Mouse (Mus musculus): ENCODE results near the gene Spsb4. TPM values are rescaled to one million over a fixed set of nuclear protein-coding genes. Genes with fewer than 3 reads are reported as not detected.
A peak's percentile ranks its signal among the peaks of the same experiment; 100 is the strongest.

Gene Spsb4
- polyA plus RNA-seq (2016; fragmentation: Nextera tagmentation; extraction: Ambion mirVana) = 159 and 169 TPM in 2 replicates

- Histone ChIP-seq H3K27me3 (ENCODE audit: insufficient read depth, poor library complexity, severe bottlenecking) (peaks cover 19% of the 10 kb centered on the region), H3K9me3 (no peaks in the 10 kb centered on the region), H3K4me1 (replicated peaks) (peaks cover 57% of the 10 kb centered on the region), H3K4me3 (peak within 1 kb of the TSS; percentile 68), H3K36me3 (peaks cover 13% of the 10 kb centered on the region; the same call in 1 of the 2 replicates), H3K27ac (peak within 1 kb of the TSS; percentile 93)
- WGBS = under 1% methylated on average over 47 of the region's 47 CpGs
- peak; percentile 96 for DNase-seq (ENCODE audit: low spot score)
Measured at GRCm38 (mm10) chr9:97018677-97019147, at the start of gene Spsb4. Gene Spsb4, minus strand, starts transcription at chr9:97018843.

- H3K9me3 ChIP-seq = no peaks in the 10 kb centered on the region
- no peaks in the 10 kb centered on the region for H3K36me3 ChIP-seq
- H3K4me1 ChIP-seq (replicated peaks) = peaks cover 53% of the 10 kb centered on the region
- no peak overlapping the region for H3K4me3 ChIP-seq
- DNase-seq (ENCODE audit: low spot score) = no peak
- H3K27ac ChIP-seq = no peak overlapping the region
- H3K27me3 ChIP-seq (ENCODE audit: insufficient read depth, poor library complexity, severe bottlenecking) = no peaks in the 10 kb centered on the region
- 85% methylated on average over 6 of the region's 6 CpGs for WGBS
Measured at GRCm38 (mm10) chr9:97067761-97068160, 49.1 kb upstream of the Spsb4 start.

GRCm38 (mm10) chr9:97065885-97066284 lies 47.2 kb upstream of the Spsb4 start:
- no peaks in the 10 kb centered on the region for H3K9me3 ChIP-seq
- no peak overlapping the region for H3K4me3 ChIP-seq
- H3K4me1 ChIP-seq (replicated peaks) = peaks cover 55% of the 10 kb centered on the region
- H3K27ac ChIP-seq = no peak overlapping the region
- 79% methylated on average over 4 of the region's 4 CpGs for WGBS
- DNase-seq (ENCODE audit: low spot score) = no peak
- H3K27me3 ChIP-seq (ENCODE audit: insufficient read depth, poor library complexity, severe bottlenecking) = no peaks in the 10 kb centered on the region
- no peaks in the 10 kb centered on the region for H3K36me3 ChIP-seq

- WGBS = 66% methylated on average over 5 of the region's 5 CpGs
- no peak overlapping the region for H3K4me3 ChIP-seq
- no peaks in the 10 kb centered on the region for H3K36me3 ChIP-seq
- H3K9me3 ChIP-seq = no peaks in the 10 kb centered on the region
- no peaks in the 10 kb centered on the region for H3K27me3 ChIP-seq (ENCODE audit: insufficient read depth, poor library complexity, severe bottlenecking)
- H3K27ac ChIP-seq = peak overlapping the region; percentile 10; the same call in 1 of the 2 replicates
- DNase-seq (ENCODE audit: low spot score) = no peak
- peaks cover 62% of the 10 kb centered on the region for H3K4me1 ChIP-seq (replicated peaks)
Measured at GRCm38 (mm10) chr9:97065216-97065615, 46.6 kb upstream of the Spsb4 start.

- no peaks in the 10 kb centered on the region for H3K27me3 ChIP-seq (ENCODE audit: insufficient read depth, poor library complexity, severe bottlenecking)
- 93% methylated on average over 1 of the region's 1 CpGs for WGBS
- H3K27ac ChIP-seq = no peak overlapping the region
- no peak overlapping the region for H3K4me3 ChIP-seq
- no peak for DNase-seq (ENCODE audit: low spot score)
- peaks cover 62% of the 10 kb centered on the region for H3K4me1 ChIP-seq (replicated peaks)
- no peaks in the 10 kb centered on the region for H3K9me3 ChIP-seq
- H3K36me3 ChIP-seq = no peaks in the 10 kb centered on the region
Measured at GRCm38 (mm10) chr9:97064161-97064560, 45.5 kb upstream of the Spsb4 start.

GRCm38 (mm10) chr9:97061696-97062095 lies 43.1 kb upstream of the Spsb4 start:
- 94% methylated on average over 9 of the region's 9 CpGs for WGBS
- Histone ChIP-seq H3K27me3 (ENCODE audit: insufficient read depth, poor library complexity, severe bottlenecking) (no peaks in the 10 kb centered on the region; the same call in 1 of the 2 replicates), H3K4me3 (no peak overlapping the region), H3K4me1 (replicated peaks) (peaks cover 50% of the 10 kb centered on the region), H3K9me3 (no peaks in the 10 kb centered on the region), H3K27ac (no peak overlapping the region), H3K36me3 (no peaks in the 10 kb centered on the region)
- DNase-seq (ENCODE audit: low spot score) = no peak

- Histone ChIP-seq H3K4me3 (0 out of 2 replicates have a peak overlapping the region, but pooled peaks have one; percentile 2), H3K36me3 (no peaks in the 10 kb centered on the region), H3K27me3 (ENCODE audit: insufficient read depth, poor library complexity, severe bottlenecking) (no peaks in the 10 kb centered on the region; the same call in 1 of the 2 replicates), H3K27ac (peak overlapping the region; percentile 73), H3K4me1 (replicated peaks) (peaks cover 38% of the 10 kb centered on the region), H3K9me3 (no peaks in the 10 kb centered on the region)
- WGBS = 64% methylated on average over 18 of the region's 18 CpGs
- DNase-seq (ENCODE audit: low spot score) = peak; percentile 38
Measured at GRCm38 (mm10) chr9:97056541-97057338, 38.1 kb upstream of the Spsb4 start.

GRCm38 (mm10) chr9:97055906-97056305 lies 37.3 kb upstream of the Spsb4 start:
- Histone ChIP-seq H3K36me3 (no peaks in the 10 kb centered on the region), H3K27me3 (ENCODE audit: insufficient read depth, poor library complexity, severe bottlenecking) (no peaks in the 10 kb centered on the region; the same call in 1 of the 2 replicates), H3K27ac (peak overlapping the region; percentile 73), H3K4me1 (replicated peaks) (peaks cover 44% of the 10 kb centered on the region), H3K4me3 (no peak overlapping the region), H3K9me3 (no peaks in the 10 kb centered on the region)
- DNase-seq (ENCODE audit: low spot score) = peak; percentile 44
- WGBS = 43% methylated on average over 14 of the region's 14 CpGs

- H3K27me3 ChIP-seq (ENCODE audit: insufficient read depth, poor library complexity, severe bottlenecking) = no peaks in the 10 kb centered on the region
- WGBS = 27% methylated on average over 8 of the region's 8 CpGs
- H3K4me3 ChIP-seq = no peak overlapping the region
- peak overlapping the region; percentile 84 for H3K27ac ChIP-seq
- 0 out of 2 replicates have a peak, but pooled peaks cover 8% of the 10 kb centered on the region for H3K9me3 ChIP-seq
- H3K4me1 ChIP-seq (replicated peaks) = peaks cover 37% of the 10 kb centered on the region
- peak; percentile 78 for DNase-seq (ENCODE audit: low spot score)
- no peaks in the 10 kb centered on the region for H3K36me3 ChIP-seq
Measured at GRCm38 (mm10) chr9:97051176-97051575, 32.5 kb upstream of the Spsb4 start.

- no peak for DNase-seq (ENCODE audit: low spot score)
- H3K36me3 ChIP-seq = no peaks in the 10 kb centered on the region
- no peak overlapping the region for H3K27ac ChIP-seq
- 89% methylated on average over 4 of the region's 4 CpGs for WGBS
- H3K9me3 ChIP-seq = 0 out of 2 replicates have a peak, but pooled peaks cover 8% of the 10 kb centered on the region
- H3K4me1 ChIP-seq (replicated peaks) = peaks cover 17% of the 10 kb centered on the region
- no peak overlapping the region for H3K4me3 ChIP-seq
- no peaks in the 10 kb centered on the region for H3K27me3 ChIP-seq (ENCODE audit: insufficient read depth, poor library complexity, severe bottlenecking)
Measured at GRCm38 (mm10) chr9:97046240-97046639, 27.6 kb upstream of the Spsb4 start.

GRCm38 (mm10) chr9:97041633-97042032 lies 23.0 kb upstream of the Spsb4 start:
- no peak overlapping the region for H3K4me3 ChIP-seq
- 71% methylated on average over 8 of the region's 8 CpGs for whole genome bisulfite sequencing

GRCm38 (mm10) chr9:97038010-97038409 lies 19.4 kb upstream of the Spsb4 start:
- H3K27ac ChIP-seq = no peak overlapping the region
- H3K9me3 ChIP-seq = no peaks in the 10 kb centered on the region
- WGBS = 89% methylated on average over 3 of the region's 3 CpGs
- DNase-seq (ENCODE audit: low spot score) = no peak
- H3K27me3 ChIP-seq (ENCODE audit: insufficient read depth, poor library complexity, severe bottlenecking) = no peaks in the 10 kb centered on the region
- H3K4me3 ChIP-seq = no peak overlapping the region
- H3K4me1 ChIP-seq (replicated peaks) = peaks cover 14% of the 10 kb centered on the region
- H3K36me3 ChIP-seq = no peaks in the 10 kb centered on the region

More at GRCm38 (mm10) chr9:97041633-97042032, 23.0 kb upstream of the Spsb4 start:
- H3K27me3 ChIP-seq (ENCODE audit: insufficient read depth, poor library complexity, severe bottlenecking) = no peaks in the 10 kb centered on the region
- H3K9me3 ChIP-seq = no peaks in the 10 kb centered on the region
- no peak overlapping the region for H3K27ac ChIP-seq
- no peak for DNase-seq (ENCODE audit: low spot score)
- peaks cover 14% of the 10 kb centered on the region for H3K4me1 ChIP-seq (replicated peaks)
- H3K36me3 ChIP-seq = no peaks in the 10 kb centered on the region

GRCm38 (mm10) chr9:97036656-97037055 lies 18.0 kb upstream of the Spsb4 start:
- H3K4me1 ChIP-seq (replicated peaks) = peaks cover 13% of the 10 kb centered on the region
- no peak for DNase-seq (ENCODE audit: low spot score)
- H3K27ac ChIP-seq = no peak overlapping the region
- no peak overlapping the region for H3K4me3 ChIP-seq
- H3K36me3 ChIP-seq = no peaks in the 10 kb centered on the region
- no peaks in the 10 kb centered on the region for H3K9me3 ChIP-seq
- WGBS = 94% methylated on average over 7 of the region's 7 CpGs
- no peaks in the 10 kb centered on the region for H3K27me3 ChIP-seq (ENCODE audit: insufficient read depth, poor library complexity, severe bottlenecking)
